Mouse (Mus musculus) fibroblast of lung, adult 2 months (primary cell): ENCODE measurements around the gene Isoc2a.
A peak's percentile ranks its signal among the peaks of the same experiment; 100 is the strongest.

Experiments used
- DNase-seq: peaks from one replicate; pipeline ENCODE4 v3.0.0-alpha.2; 2011; ENCODE audit warnings: low read depth

The Isoc2a gene

GRCm38 (mm10) chr7:4940068-4940479 is 63.1 kb downstream of the Isoc2a start:
- DNase-seq, result peak; percentile 47

GRCm38 (mm10) chr7:4942673-4943072 is 65.7 kb downstream of the Isoc2a start:
- no peak for DNase-seq

GRCm38 (mm10) chr7:4943223-4943815 is 66.4 kb downstream of the Isoc2a start:
- peak; percentile 95 for DNase-seq
